Mouse (Mus musculus) gonadal fat pad, adult 2 months (tissue): ENCODE data around the gene Btbd7. TPM values are rescaled to one million over a fixed set of nuclear protein-coding genes. Genes with fewer than 3 reads are reported as not detected.

ENCODE experiments used
- DNase-seq: peaks from one replicate; pipeline ENCODE4 v3.0.0-alpha.2; 2012; ENCODE audit warnings: low read depth
- polyA plus RNA-seq: library from polyadenylated mRNA; depleted of rRNA; stranded (reverse); fragments of >200 nt; gene quantifications from 2 replicates; pipeline ENCODE4 v1.2.3, GENCODE M21; 2012; rRNA removed

Gene Btbd7
- 16.8 and 18.2 TPM in 2 replicates for polyA plus RNA-seq

DNA sequence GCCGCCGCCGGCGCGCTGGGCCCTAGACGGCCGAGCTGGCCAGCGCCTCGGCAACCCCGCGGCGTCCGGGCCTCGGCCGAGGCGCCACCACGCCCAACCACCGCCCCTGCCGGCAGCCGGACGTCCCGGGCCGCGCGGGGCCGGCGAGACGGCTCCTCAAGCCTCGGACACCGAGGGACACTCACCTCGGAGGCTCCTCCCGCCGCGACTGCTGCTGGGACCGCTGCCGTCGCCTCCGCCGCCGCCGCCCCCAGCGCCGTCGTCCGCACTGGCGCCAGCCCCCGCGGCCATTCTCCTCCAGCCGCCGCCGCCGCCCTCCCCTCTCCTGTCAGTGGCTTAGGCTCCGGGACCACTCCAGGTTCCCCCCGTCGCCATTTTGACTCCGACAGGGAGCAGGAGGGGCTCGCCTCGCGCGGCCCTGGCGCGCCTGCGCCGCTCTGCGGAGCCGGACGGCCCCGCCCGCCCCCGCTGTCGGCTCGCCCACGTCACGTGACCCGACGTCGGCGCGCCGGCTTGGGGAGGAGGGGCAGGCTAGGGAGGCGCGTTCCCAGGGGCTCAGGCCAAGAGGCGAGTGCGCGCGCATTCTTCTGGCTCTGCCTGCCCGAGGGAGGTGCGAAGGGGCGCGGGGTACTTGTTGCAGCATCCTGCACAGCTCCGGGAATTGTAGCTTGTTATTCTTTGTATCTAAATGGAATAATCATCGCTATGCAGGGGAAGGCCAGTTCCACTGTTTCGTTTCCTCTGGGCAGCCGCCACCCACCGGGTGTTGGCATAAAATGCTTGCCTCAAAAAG lies at the start of gene Btbd7:
Gene Btbd7 (minus strand): TSS at position 441 of the 793 bp plus-strand sequence.
- DNase-seq, result no peak

DNA sequence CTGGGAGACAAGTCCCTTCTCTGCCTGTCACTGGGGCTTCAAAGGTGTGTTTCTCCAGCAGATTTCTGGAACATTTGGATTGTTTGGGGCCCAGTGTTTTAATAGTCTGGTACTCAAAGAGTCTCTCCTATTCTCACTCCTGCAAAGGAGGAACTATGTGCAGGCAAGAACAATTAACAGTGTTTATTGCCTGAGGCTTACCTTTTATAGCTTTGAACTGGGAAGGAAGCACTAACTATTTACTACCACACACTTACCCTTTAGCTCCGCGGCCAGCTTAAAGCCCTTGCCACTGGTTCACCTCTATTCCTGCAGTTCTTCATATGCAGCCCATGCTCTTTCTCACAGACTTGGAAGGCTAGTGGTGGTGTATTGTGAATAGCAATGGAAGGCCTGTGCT lies 37.8 kb upstream of the Btbd7 start:
- no peak for DNase-seq

DNA sequence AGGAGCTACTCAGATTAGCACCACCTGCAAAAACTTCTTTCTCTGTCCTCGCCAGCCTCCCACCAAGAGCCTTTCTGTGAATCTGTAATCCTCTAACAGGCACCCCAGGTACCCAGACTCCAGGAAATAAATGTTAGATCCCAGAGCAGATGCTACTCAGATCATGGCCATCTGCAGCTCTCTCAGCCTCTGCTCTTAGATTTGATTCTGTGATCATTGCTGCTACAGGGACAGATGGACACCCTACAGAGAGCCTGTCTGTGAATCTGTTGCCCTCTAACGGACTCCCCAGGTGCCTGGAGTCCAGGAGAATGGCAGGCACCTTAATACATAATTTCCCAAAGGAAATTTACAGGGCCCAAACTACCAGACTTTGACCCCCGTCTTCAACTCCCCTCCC lies 29.9 kb upstream of the Btbd7 start:
- no peak for DNase-seq

DNA sequence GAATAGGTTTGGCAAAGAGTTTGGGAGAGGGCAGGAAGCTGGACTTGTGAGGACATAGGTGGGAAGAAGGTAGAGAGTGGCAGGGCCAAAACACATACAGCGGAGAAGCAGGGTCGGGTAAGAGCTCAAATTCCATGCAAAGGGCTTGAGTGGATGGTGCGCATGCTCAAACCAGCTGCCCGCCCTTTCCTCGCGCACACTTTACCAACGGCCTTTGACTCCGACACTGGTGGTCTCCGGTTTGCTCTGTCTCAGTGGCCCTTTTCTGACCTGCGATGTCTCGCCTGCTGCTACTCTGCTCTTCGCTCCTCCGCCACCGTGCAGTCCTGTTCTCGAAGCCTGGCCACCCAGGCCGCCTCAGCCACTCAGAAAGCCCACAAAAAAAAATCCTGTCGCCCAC lies 20.8 kb upstream of the Btbd7 start, which contains the start of gene Cox8c:
Gene Cox8c (plus strand): TSS at position 226 of the 400 bp plus-strand sequence.
- DNase-seq, result no peak

DNA sequence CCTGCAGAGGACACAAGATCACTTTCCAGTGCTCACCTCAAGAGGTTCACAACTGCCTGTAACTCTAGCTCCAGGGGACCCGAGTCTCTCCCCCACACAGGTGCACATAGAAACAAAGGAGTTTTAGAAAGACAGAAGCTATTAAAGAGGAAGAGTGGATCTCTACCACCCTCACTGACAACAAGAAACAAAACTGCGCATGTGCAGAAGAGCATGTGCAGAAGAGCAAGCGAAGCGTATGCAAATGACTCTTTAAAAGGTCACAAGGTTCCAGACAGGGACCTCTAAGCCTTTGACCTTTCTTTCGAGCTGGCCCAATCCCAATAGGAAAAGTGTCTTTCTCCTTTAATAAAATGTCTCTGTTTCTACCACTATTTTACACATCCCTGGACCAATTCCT lies 10.3 kb upstream of the Btbd7 start:
- DNase-seq, result no peak

DNA sequence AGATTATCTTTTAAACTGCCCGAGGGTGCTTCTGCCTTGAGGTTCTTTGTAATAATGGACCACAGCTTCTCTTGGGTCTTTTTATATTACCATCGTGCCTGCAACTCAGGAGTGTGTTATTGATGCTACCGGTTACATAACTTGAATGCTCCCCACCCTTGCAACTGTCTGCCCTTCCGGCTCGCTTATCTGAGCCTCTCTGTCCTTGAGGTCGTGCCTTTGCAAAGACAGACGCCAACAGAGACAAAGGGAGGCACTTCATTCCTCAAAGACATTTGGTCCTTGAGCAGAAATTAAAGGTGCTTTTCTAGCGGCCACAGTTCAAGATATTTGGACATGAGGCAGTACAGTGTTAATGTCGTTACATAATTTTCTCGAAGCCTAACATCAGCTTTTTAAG lies 9.1 kb upstream of the Btbd7 start:
- DNase-seq, result no peak

DNA sequence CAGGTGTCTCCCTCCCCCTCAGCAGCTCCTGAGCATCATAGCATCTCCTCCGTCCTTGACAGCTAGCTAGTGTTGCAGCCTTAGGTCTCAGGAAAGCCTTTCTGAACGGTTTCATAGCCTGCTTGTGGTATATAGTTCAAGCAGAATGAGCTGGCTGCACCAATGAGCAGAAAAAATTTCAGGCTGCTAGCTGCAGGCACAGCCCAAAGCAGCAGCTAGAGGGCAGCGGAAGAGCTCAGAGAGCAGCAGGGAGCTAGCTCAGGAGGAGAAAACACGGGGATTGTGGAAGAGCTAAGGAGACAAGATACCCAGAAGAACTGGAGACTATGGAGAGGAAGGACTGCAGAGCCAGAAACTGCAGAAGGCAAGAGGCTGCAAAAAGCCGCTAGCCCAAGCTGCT lies 7.5 kb upstream of the Btbd7 start:
- DNase-seq, result no peak

DNA sequence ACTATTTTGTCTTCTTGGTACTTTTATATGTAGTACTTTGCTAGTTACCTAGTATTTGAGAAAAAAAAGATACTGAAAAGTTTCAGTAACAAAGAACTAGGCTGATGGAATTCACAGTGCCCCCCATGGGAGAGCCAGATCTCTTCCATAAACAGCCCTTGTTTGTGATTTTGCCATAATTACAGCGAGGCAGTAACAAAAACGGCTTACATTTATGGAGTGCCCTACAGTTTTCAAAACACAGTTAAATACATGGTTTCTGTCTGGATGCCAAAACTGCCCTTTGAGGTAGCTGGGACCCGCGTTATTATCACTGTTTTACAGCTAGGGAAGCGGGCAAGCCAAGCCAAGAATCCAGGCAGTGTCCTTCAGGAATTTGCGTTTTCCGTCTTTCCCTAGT lies 630 bp upstream of the Btbd7 start:
- no peak for DNase-seq

DNA sequence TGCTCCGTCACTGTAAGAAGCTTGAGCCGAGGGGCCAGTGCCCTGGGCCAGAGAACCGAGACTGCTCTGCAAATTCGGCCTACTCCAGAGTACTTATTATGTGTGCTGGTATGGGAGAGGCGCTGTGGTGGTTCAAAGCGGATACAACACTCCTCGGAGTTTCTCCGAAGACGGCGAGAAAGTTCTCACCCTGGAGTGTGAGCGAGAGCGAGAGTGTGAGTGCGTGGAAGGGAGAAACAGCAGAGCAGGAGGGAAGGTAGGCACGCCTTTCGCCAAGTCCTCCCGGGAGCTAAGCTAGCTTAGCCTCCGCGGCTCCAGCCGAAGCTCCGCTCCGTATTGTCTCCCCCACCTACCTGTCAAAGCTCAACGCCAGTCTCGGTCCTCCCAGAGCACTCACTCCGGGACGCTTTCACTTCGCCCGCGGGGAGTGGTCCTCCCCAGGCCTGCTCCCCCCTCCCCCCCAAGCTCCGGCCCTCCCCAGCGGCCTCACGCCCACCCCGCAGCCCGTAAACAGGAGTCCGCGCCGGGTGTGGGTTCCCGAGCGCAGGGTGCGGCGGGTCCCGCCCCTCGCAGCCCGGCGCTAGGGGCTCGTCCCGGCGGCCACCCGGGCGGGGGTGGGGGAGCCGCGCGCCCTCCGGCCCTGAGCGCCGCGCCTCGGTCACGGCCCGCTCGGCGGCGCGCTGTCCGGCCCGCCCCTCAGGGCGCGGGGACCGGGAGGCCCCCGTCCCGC lies 805 bp downstream of the Btbd7 start:
- DNase-seq, result no peak

DNA sequence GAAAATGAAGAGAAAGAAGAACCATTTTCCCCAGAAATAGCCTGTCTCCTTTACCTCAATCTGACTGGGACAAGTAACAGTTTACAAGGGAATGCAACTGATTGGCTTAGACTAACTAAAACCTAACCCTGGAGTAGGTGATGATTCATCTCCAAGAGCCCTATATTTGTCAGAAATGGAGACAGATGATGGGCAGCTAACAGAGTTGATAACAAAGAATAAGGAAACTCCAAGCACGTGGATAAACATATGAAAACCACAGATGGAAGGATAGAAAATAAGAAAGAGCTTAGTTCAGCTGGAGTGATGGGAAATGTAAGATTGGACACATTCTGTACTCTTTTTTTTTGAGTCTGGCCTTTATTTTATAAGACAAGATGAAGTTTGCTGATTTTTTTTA lies 7.7 kb downstream of the Btbd7 start:
- DNase-seq, result no peak

DNA sequence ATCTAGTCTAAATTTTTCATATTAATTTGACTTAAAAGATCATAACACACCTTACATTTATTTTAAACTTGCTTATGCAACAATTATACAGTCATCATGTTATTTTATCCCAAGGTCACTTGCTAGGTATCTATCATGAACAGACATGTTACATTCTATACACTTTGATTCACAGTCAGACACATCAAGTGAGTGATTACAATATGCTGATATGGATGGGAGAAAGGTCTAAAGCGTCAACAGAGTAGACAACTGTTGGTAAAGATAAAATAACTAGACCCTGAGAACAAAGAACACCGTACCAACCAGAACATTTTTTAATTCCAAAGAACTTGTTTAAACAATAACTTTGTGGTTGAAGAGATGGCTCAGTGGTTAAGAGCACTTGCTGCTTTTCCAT lies 8.5 kb downstream of the Btbd7 start:
- DNase-seq, result no peak

DNA sequence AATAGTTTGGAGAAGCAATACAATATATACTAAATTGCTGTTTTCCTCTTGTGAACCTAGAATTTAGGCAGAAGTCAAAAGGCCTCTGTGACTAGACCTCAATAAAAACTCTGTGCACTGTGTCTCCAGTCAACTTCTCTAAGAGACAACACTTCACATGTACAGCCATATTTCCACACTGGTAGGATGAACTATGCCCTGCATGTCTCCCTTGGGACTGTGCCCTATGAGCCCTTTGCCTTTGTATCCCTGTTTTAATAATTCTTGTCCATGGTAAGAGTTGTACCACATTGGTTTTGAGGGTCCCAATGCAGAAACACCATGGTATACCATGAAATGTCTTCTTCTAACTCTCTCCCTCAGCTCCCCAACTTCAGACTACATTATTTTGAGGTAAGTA lies 17.5 kb downstream of the Btbd7 start:
- no peak for DNase-seq

DNA sequence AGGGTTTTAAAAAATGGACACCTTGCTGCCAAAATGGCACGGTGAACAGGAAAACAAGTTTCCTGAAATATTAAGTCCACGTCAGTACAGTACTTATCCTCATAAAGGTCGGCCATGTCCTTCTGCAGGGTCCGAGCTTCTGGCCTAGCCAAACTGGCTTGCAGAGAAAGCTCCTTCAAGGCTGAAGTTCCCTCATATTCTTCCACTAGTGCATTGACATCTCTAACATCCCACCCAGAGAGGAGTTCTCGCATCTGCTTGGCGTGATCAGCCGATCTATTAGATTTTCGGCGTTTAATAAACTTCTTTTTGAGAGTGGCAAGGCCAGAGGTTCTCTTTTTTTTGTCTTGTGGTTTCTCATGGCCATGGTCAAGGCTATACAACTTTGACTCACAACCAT lies 40.0 kb downstream of the Btbd7 start:
- no peak for DNase-seq

DNA sequence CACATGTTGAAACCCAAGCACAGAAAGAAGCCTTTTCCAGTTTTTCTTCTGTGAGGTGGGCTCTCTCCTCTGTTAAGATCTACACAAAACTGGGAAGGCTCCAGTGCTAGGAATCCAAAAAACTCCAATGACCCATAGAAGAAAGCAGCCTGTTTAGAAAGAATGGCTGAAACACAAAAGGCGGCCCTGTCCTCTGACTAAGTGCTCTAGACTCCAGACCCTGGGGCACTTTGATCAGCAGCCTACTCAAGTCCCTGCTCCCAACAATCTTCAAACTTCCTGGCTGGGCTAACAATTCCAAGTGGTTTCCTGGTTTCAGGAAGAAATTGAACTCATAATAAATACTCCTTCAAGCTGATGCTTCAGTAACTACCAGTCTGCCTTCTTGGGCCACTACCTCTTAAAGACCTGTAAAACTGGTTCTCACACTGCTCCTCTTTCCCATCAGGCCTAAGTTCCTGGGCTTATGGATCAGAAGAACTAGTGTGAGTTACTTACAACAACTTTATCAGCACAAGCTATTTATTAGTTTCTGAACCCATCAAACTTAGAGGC lies 45.4 kb downstream of the Btbd7 start:
- no peak for DNase-seq

DNA sequence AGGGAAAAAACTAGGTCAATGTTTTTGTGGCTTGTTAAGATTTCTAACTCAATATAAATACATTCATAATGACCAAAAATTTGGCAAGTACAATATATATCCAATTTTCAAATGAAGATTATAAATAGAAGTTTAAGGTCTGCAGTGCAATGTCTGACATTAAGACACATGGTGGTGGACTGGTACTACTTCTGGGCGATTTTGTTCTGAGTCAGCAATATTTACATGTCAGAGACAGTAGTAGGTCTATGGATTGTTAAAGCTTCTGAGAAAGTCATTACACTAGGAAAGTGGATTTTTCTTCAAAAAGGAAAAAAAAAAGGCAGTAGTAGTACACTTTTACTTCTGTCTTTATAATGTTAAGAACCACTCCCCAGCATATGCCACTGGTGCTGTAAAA lies 46.4 kb downstream of the Btbd7 start:
- no peak for DNase-seq

DNA sequence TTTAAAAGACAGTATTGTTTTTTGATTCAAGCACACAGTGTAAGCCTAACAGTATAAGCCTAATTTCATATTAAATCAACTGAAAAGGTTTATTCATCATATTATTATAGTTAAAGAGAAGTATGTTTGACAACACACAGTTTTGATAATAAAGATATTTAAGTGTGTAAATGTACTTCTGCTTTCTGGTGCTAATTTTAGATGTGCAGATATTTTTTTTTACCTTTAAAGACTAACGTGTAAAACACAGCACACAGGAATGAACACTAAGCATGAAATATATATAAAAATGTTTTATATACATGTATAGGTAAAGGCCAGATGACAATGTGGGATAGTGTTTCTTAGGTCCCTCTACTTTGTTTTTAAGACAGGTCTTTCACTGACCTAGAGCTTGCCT lies 51.2 kb downstream of the Btbd7 start:
- no peak for DNase-seq

DNA sequence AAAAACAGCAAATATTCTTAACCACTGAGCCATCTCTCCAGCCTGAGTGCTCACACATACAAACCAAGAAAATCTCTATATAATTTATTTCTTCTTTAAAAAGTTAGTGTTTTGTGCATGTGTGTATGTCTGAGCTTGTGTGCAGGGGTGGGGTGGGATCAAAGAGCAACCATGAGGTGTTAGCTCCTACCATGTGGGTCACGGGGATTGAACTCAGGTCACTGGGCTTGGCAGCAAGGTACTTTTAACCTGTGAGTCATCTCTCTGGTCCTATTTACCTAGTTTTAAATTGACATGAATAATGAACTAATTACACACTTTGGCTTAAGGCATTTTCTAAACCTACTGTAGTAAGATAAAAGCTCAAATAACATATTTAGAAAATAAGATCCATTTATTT lies 51.9 kb downstream of the Btbd7 start:
- DNase-seq, result no peak

DNA sequence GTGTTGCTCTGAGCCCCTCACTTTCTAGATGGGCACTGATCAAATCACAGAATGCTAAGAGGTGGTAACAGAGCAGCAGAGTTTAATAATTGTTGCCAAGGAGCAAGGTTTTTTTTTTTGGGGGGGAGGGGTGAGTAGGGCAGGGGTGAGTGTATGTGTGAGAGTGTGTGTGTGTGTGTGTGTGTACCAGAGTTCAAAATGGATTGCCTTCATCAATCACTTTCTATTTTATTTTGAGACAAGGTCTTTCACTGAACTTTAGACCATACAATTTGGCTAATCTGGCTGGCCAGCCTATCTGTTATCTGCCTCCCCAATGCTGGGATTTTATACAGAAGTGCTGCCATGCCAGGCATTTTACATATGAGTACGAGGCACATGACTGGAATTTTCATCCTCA lies 63.4 kb downstream of the Btbd7 start:
- no peak for DNase-seq

DNA sequence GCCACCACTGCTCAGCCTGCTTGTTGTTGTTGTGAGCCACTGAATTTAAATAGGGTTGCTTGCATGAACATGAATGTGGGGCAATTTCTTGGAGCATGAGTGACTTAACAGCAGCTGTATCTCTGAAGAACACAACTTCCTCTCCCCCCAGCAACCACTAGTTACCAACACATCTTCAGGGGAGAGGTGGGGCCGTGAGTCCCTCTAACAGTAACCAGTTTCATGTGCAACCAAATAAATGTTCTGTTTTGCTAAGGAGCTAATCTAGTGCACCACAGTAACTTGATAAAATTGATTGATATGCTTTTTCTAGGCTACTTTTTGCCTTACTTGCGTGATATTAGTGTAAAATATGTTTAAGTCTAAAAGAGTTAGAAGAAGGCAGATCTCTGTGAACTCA lies 78.7 kb downstream of the Btbd7 start:
- no peak for DNase-seq

DNA sequence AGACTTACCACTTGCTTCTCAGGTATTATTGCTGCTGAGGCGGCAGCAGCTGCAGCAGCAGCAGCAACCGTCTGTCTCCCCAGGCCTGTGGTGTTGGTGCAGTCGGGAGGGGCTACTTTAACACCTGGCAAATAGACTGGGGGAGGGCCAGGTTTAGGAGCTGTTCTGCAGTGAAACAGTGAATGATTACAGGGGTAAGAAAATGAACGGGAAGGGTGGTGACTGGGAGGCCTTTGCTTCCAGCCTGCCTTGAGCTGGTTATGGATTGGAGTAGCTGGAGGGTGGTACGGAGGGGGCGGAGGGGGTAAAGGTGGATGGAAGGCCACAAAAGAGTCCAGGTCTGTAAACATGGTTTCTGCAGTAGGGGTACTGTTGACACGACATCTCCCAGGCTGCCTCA lies 90.3 kb downstream of the Btbd7 start:
- no peak for DNase-seq

DNA sequence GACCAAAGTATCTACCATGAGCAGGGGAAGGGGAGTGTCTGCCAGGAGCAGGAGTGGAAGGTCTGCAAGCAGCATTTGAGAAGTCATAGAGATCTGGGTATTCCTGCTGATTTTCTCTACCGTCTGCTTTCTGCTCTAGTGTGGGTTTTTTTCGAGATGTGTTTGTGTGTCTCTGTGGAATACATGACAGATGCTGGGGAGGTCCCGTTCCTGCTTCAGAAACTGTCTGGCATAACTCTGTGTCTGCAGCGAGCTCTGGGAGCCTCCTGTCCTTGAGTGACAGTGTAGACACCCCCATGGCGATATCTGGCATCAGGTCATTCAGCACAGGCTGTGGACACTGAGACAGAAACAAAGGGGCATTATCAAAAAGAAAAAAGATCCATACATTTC lies 92.7 kb downstream of the Btbd7 start:
- DNase-seq, result no peak

DNA sequence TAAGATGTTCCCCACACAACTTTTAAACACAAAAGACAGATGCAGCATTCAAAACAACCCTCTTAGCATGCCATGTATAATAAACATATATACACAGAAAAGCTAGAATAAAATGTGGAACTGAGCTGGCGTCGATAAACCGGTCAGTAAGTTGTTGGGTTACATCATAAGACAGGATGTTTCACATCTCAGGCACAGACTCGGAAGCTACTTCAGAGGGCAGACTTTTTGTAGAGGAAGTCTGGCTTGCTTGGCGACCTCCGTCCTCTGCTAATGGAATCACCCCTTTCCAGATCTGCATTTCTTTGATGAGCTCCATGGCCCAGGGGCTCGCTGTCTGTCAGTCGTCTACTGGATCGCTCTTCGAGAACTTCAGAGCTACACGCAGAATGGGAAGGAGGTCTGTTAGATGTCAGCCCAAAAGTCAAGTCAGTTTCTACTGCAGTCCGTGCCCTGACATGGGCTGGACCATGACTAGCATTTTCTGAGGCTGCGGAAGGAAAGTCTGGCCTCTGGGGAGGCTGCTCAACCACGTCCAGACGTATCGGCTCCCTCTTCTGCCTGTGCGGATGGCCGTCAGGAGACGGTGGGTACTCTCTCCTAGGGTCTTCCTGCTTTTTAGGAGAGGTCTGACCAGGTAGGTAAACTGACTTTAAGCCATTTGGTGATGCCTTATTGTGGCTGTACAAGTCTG lies 93.2 kb downstream of the Btbd7 start:
- DNase-seq, result no peak

DNA sequence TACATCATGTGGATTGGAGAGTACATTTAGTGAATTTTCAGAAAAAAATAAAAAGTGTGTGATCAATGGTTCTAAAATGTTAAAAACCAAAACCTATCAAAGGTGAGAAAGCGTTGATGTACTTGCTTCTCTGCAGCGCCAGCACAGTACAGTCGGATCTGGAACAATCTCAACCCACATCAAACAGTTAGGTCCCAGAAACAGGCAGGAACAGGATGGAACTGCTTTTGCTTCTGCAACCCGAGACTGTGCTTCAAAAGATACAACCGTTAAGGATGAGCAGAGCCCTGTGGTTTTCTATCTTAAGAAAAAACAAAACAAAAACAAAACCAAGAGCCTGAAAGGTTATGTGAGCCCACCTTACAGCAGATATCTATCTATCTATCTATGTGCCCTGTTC lies 95.4 kb downstream of the Btbd7 start:
- DNase-seq, result no peak
